Mouse (Mus musculus): ENCODE results near the gene Zfp750.
A peak's percentile ranks its signal among the peaks of the same experiment; 100 is the strongest.

The Zfp750 gene

DNA sequence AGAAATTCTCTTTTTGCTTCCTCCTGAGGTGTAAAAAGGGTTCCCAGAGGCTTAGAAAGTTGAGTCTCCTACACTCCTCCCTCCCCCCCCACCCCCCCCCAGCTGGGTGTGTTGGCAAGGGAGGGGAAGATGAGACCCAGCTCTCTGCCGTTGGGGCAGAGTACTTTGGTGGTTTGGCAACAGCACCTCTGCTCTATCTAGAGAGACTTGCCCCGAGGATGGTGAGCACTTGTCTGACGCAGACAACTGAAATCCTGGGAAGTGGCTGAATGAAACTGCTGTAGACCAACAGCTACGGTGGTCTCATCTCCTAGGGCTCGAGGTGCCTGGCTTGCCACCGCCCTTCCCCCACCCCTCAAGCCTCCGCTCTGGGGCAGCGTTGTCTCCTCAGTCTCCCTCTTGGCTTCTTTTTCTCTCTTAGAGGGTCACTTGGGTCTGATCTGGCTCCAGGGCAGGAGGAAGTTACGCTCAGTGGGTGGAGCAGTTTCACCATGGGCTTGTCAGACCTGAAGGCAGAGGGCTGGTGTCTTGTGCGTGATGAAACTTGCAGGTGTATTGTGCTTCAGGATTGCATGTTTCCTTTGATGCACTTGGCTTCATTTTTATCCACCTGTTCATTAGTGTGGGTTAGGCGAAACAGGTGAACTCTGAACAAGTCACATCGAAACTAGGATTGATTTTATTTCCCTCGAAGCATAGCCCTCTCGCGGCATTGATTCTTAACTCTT, 39.5 kb downstream of the Zfp750 start:
- no peak for DNase-seq (ENCODE audit: low read depth in 1 of 2, low spot score in 2 of 2)

GRCm38 (mm10) chr11:121475699-121476415, 43.3 kb downstream of the Zfp750 start:
- DNase-seq (ENCODE audit: low read depth in 1 of 2, low spot score in 2 of 2) = peak in 1 of 2 experiments; percentile 61

GRCm38 (mm10) chr11:121474831-121475230, 44.3 kb downstream of the Zfp750 start:
- no peak for DNase-seq (ENCODE audit: low read depth in 1 of 2, low spot score in 2 of 2)

DNA sequence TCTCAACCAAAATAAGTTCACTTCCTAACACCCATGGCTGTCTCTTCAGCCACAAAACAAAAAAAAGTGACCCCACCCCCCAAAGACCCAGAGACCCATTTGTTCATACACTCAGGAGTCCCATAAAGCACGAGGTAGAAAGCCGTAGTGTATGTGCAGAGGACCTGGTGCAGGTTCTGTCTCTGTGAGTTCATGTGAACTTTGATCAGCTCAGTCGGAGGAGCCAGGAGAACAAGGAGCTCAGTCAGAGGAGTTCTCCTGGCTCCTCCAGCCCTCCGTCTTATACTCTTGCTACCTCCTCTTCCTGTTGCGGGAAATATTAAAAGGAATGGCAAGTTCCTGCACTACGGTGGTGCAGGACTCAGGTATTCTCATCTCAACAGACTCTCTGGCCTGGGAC, 51.7 kb downstream of the Zfp750 start:
- DNase-seq (ENCODE audit: low read depth in 1 of 2, low spot score in 2 of 2) = no peak
